Mouse (Mus musculus): ENCODE results near the gene Ppp1r12c. TPM values are rescaled to one million over a fixed set of nuclear protein-coding genes. Genes with fewer than 3 reads are reported as not detected.

The Ppp1r12c gene
- polyA plus RNA-seq, 1 experiment = 58.0 TPM

- peak overlapping the region; percentile 67 for H3K27ac ChIP-seq (ENCODE audit: insufficient read depth, low read depth, low read length)
- no peak for TF ChIP-seq CTCF (IDR thresholded peaks at IDR 0.05; ENCODE audit: extremely low read depth, insufficient read length, insufficient replicate concordance, low read depth, low read length)
- TF ChIP-seq POLR2A (IDR thresholded peaks at IDR 0.05; ENCODE audit: low read depth, low read length) = no peak
- no peaks in the 10 kb centered on the region for H3K27me3 ChIP-seq (ENCODE audit: control insufficient read depth, insufficient read depth, low read length)
- H3K4me1 ChIP-seq (ENCODE audit: control insufficient read depth, insufficient read depth, insufficient read length, low read length) = peaks cover 4% of the 10 kb centered on the region; the same call in 1 of the 2 replicates
- under 1% methylated on average over 52 of the region's 52 CpGs for WGBS
- peaks cover 6% of the 10 kb centered on the region; the same call in 1 of the 2 replicates for H3K36me3 ChIP-seq (ENCODE audit: control insufficient read depth, insufficient read depth, low read length)
- peak overlapping the region; percentile 78 for H3K4me3 ChIP-seq (ENCODE audit: low read depth, low read length)
Measured at GRCm38 (mm10) chr7:4500892-4501471, 498 bp downstream of the Ppp1r12c start.

DNA sequence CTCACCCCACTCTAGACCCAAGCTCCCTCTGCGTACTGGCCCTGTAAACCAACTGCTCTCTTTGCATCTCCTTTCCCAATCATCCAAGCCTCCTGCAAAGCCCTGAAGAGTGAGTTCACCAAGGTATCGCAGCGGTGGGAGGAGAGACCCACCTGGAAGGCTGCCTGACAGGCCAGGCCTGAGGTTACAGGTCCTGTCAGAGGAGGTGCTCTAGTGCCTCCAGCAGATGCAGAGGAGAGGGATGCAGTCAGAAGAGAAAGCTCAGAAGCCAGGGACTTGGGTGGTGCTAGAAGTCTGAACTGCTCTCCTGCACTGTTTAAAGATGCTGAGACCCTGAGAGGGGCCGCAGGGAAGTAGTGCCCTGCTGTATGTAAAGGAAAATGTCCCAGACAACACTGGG, 2.4 kb downstream of the Ppp1r12c start:
- Histone ChIP-seq H3K4me1 (ENCODE audit: control insufficient read depth, insufficient read depth, insufficient read length, low read length) (peaks cover 4% of the 10 kb centered on the region; the same call in 1 of the 2 replicates), H3K4me3 (ENCODE audit: low read depth, low read length) (0 out of 2 replicates have a peak overlapping the region, but pooled peaks have one; percentile 0), H3K36me3 (ENCODE audit: control insufficient read depth, insufficient read depth, low read length) (peaks cover 9% of the 10 kb centered on the region), H3K27me3 (ENCODE audit: control insufficient read depth, insufficient read depth, low read length) (no peaks in the 10 kb centered on the region), H3K27ac (ENCODE audit: insufficient read depth, low read depth, low read length) (peak overlapping the region; percentile 56)
- WGBS = 85% methylated on average over 4 of the region's 4 CpGs
- TF ChIP-seq POLR2A (IDR thresholded peaks at IDR 0.05; ENCODE audit: low read depth, low read length) (no peak), CTCF (IDR thresholded peaks at IDR 0.05; ENCODE audit: extremely low read depth, insufficient read length, insufficient replicate concordance, low read depth, low read length) (no peak)

GRCm38 (mm10) chr7:4498251-4498650, 3.2 kb downstream of the Ppp1r12c start:
- Histone ChIP-seq H3K4me3 (ENCODE audit: low read depth, low read length) (no peak overlapping the region), H3K36me3 (ENCODE audit: control insufficient read depth, insufficient read depth, low read length) (peaks cover 10% of the 10 kb centered on the region), H3K27me3 (ENCODE audit: control insufficient read depth, insufficient read depth, low read length) (no peaks in the 10 kb centered on the region), H3K27ac (ENCODE audit: insufficient read depth, low read depth, low read length) (peak overlapping the region; percentile 56), H3K4me1 (ENCODE audit: control insufficient read depth, insufficient read depth, insufficient read length, low read length) (peaks cover 4% of the 10 kb centered on the region; the same call in 1 of the 2 replicates)
- TF ChIP-seq POLR2A (IDR thresholded peaks at IDR 0.05; ENCODE audit: low read depth, low read length) = no peak
- no peak for TF ChIP-seq CTCF (IDR thresholded peaks at IDR 0.05; ENCODE audit: extremely low read depth, insufficient read length, insufficient replicate concordance, low read depth, low read length)
- 50% methylated on average over 9 of the region's 9 CpGs for WGBS

DNA sequence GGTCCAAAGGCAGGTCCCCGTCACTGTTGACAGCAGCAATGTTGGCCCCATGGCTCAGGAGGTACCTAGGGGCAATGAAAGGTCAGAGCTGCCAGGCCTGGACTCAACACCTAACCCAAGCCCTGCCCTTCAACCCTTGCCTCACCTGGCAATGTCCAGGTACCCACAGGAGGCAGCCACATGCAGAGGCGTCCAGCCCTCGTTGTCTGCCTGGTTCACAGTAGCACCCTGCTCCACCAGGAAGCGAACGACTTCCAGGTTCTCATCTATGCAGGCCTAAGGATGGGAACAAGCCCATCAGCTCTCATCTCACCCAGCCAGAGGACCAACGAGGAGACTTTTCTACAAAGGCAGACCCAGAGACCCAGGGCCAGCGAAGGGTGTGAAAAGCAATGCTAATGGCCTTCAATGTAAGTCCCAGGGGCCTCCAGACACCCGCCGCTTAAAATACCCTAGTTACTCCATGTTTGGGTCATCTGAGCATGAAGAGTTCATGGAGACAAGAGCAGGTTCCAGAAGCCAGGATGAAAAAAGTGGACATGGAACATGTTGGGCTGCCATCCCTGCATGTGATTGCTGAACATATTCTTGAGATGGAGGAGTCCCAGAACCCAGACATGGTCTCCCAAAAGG, 4.1 kb downstream of the Ppp1r12c start:
- WGBS = 83% methylated on average over 9 of the region's 9 CpGs
- Histone ChIP-seq H3K4me1 (ENCODE audit: control insufficient read depth, insufficient read depth, insufficient read length, low read length) (peaks cover 4% of the 10 kb centered on the region; the same call in 1 of the 2 replicates), H3K27me3 (ENCODE audit: control insufficient read depth, insufficient read depth, low read length) (no peaks in the 10 kb centered on the region), H3K36me3 (ENCODE audit: control insufficient read depth, insufficient read depth, low read length) (peaks cover 16% of the 10 kb centered on the region), H3K4me3 (ENCODE audit: low read depth, low read length) (no peak overlapping the region), H3K27ac (ENCODE audit: insufficient read depth, low read depth, low read length) (peak overlapping the region; percentile 50; the same call in 1 of the 2 replicates)
- TF ChIP-seq CTCF (IDR thresholded peaks at IDR 0.05; ENCODE audit: extremely low read depth, insufficient read length, insufficient replicate concordance, low read depth, low read length) = no peak
- TF ChIP-seq POLR2A (IDR thresholded peaks at IDR 0.05; ENCODE audit: low read depth, low read length) = no peak

DNA sequence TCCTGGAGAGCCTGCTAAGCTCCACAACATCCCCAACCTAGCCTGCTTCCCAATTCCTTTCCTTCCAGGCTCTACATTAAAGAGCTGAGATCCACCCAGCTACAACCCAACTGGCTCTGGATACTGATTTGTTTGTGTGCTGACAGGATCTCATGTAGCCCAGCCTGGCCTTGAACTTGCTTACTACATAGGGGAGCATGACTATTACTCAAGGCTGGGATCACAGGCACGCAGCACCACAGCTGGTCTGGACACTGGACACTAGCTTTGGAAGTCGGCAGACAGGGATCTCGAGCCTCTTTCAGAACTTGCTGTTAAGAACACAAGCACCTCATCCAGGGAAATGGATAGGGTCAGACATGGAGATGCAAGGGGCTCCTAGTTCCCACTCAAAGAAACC, 5.0 kb downstream of the Ppp1r12c start:
- Histone ChIP-seq H3K4me3 (ENCODE audit: low read depth, low read length) (no peak overlapping the region), H3K27ac (ENCODE audit: insufficient read depth, low read depth, low read length) (no peak overlapping the region), H3K36me3 (ENCODE audit: control insufficient read depth, insufficient read depth, low read length) (peaks cover 16% of the 10 kb centered on the region), H3K4me1 (ENCODE audit: control insufficient read depth, insufficient read depth, insufficient read length, low read length) (peaks cover 4% of the 10 kb centered on the region; the same call in 1 of the 2 replicates), H3K27me3 (ENCODE audit: control insufficient read depth, insufficient read depth, low read length) (no peaks in the 10 kb centered on the region)
- no peak for TF ChIP-seq POLR2A (IDR thresholded peaks at IDR 0.05; ENCODE audit: low read depth, low read length)
- WGBS = 86% methylated on average over 3 of the region's 3 CpGs

DNA sequence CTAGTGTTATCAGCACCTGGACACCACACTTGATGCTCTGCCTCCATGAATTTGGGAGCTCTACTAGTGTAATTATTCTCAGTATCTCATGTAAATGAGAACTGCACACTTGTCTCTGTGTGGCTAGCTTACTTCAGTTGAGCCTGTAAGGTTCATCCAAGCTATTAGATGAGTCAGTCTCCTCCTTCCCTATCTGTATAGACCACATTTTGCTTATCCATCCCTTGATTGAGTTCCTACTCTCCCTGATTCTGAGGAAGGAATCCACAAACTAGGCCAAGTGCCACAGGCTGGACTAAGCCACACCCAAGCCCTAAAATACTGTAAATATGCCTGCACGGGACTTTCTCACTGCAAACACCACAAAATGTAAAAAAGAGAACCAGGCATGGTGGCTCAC, 7.5 kb downstream of the Ppp1r12c start:
- 17% methylated on average over 1 of the region's 1 CpGs for WGBS
- H3K27me3 ChIP-seq (ENCODE audit: control insufficient read depth, insufficient read depth, low read length) = no peaks in the 10 kb centered on the region
- peaks cover 4% of the 10 kb centered on the region; the same call in 1 of the 2 replicates for H3K4me1 ChIP-seq (ENCODE audit: control insufficient read depth, insufficient read depth, insufficient read length, low read length)
- H3K27ac ChIP-seq (ENCODE audit: insufficient read depth, low read depth, low read length) = no peak overlapping the region
- peaks cover 25% of the 10 kb centered on the region for H3K36me3 ChIP-seq (ENCODE audit: control insufficient read depth, insufficient read depth, low read length)
- TF ChIP-seq POLR2A (IDR thresholded peaks at IDR 0.05; ENCODE audit: low read depth, low read length) (no peak), CTCF (IDR thresholded peaks at IDR 0.05; ENCODE audit: extremely low read depth, insufficient read length, insufficient replicate concordance, low read depth, low read length) (no peak)
- no peak overlapping the region for H3K4me3 ChIP-seq (ENCODE audit: low read depth, low read length)
